Mouse (Mus musculus) midbrain, embryonic 10.5 days (tissue): ENCODE data around the gene Bgn. TPM values are rescaled to one million over a fixed set of nuclear protein-coding genes. Genes with fewer than 3 reads are reported as not detected.

Source experiments
- polyA plus RNA-seq: library from polyadenylated mRNA; unstranded; fragments of >200 nt; fragmentation: Nextera tagmentation; extraction: Ambion mirVana; gene quantifications from 2 replicates; pipeline ENCODE4 v1.2.1, GENCODE M21; 2016

Bgn gene
- polyA plus RNA-seq, 1 experiment from 2014 or later, result 16.4 TPM

Other genes starting within 250 kb of the Bgn start
- gene Xlr4c, start 240.5 kb upstream of the Bgn start, polyA plus RNA-seq, result not detected in 2 replicates
- not detected in 2 replicates for gene Xlr3c, start 218.2 kb upstream of the Bgn start, polyA plus RNA-seq
- gene Xlr5a, start 190.6 kb upstream of the Bgn start, polyA plus RNA-seq, result not detected in 2 replicates
- gene Xlr5c, start 190.6 kb upstream of the Bgn start, polyA plus RNA-seq, result not detected in 2 replicates
- gene Gm45015, start 146.8 kb upstream of the Bgn start, polyA plus RNA-seq, result not detected in 2 replicates
- 15.3 and 16.3 TPM in 2 replicates for gene Zfp275, start 141.0 kb upstream of the Bgn start, polyA plus RNA-seq
- gene Gm18336, start 84.9 kb upstream of the Bgn start, polyA plus RNA-seq, result not detected in 2 replicates
- gene Zfp92, start 72.5 kb upstream of the Bgn start, polyA plus RNA-seq, result 0.06 and 0.11 TPM in 2 replicates
- gene Trex2, start 48.3 kb upstream of the Bgn start, polyA plus RNA-seq, result not detected in 2 replicates
- gene Haus7, start 24.6 kb upstream of the Bgn start, polyA plus RNA-seq, result 83.6 and 85.0 TPM in 2 replicates
- 0.17 and 0.19 TPM in 2 replicates for gene Atp2b3, start 19.5 kb downstream of the Bgn start, polyA plus RNA-seq
- gene Dusp9, start 155.8 kb downstream of the Bgn start, polyA plus RNA-seq, result 16.6 and 32.4 TPM in 2 replicates
- gene Pnck, start 176.5 kb downstream of the Bgn start, polyA plus RNA-seq, result 7.0 and 12.6 TPM in 2 replicates
- 4.1 and 4.6 TPM in 2 replicates for gene Slc6a8, start 189.5 kb downstream of the Bgn start, polyA plus RNA-seq
- 144 and 157 TPM in 2 replicates for gene Bcap31, start 232.6 kb downstream of the Bgn start, polyA plus RNA-seq
- gene Abcd1, start 233.0 kb downstream of the Bgn start, polyA plus RNA-seq, result 10.9 and 11.5 TPM in 2 replicates